Mouse (Mus musculus) lung, embryonic 14.5 days (tissue): ENCODE data around the gene Tnrc6a. TPM values are rescaled to one million over a fixed set of nuclear protein-coding genes. Genes with fewer than 3 reads are reported as not detected.
A peak's percentile ranks its signal among the peaks of the same experiment; 100 is the strongest.
"Not testable (repeated sequence)": the region's sequence is repeated elsewhere in the genome, so short reads cannot be mapped to it uniquely, and the experiment has no call there.

ENCODE experiments used
- ATAC-seq: fragments of 200-750 bp; cut with Nextera tagmentation; 2 replicates; pipeline ENCODE4 v1.8.0; 2017; ENCODE audit warnings: mild to moderate bottlenecking, moderate TSS enrichment, moderate library complexity; ENCODE audit not compliant: insufficient read depth
- DNase-seq: peaks from one replicate; pipeline ENCODE4 v3.0.0-alpha.2; 2015
- H3K27ac ChIP-seq: fragments of 300-500 bp; sonication (generic); 2 replicates; pipeline ENCODE4 v1.5.1; 2014; ENCODE audit warnings: low read depth, mild to moderate bottlenecking, moderate library complexity
- H3K27me3 ChIP-seq: fragments of 300-500 bp; sonication (generic); 2 replicates; pipeline ENCODE4 v1.6.1; 2014; ENCODE audit warnings: low read length, control low read depth; ENCODE audit not compliant: insufficient read depth
- H3K36me3 ChIP-seq: fragments of 300-500 bp; sonication (generic); 2 replicates; pipeline ENCODE4 v1.6.1; 2014; ENCODE audit warnings: control low read depth; ENCODE audit not compliant: insufficient read depth
- H3K4me1 ChIP-seq: fragments of 300-500 bp; sonication (generic); 2 replicates; pipeline ENCODE4 v1.6.1; 2014; ENCODE audit warnings: antibody characterized with exemption, control low read depth; ENCODE audit not compliant: insufficient read depth
- H3K4me2 ChIP-seq: fragments of 300-500 bp; sonication (generic); 2 replicates; pipeline ENCODE4 v1.6.1; 2014; ENCODE audit warnings: mild to moderate bottlenecking
- H3K4me3 ChIP-seq: fragments of 300-500 bp; sonication (generic); 2 replicates; pipeline ENCODE4 v1.5.1; 2014; ENCODE audit warnings: low read depth, low read length
- H3K9ac ChIP-seq: fragments of 300-500 bp; sonication (generic); 2 replicates; pipeline ENCODE4 v1.6.1; 2014
- H3K9me3 ChIP-seq: fragments of 300-500 bp; sonication (generic); 2 replicates; pipeline ENCODE4 v1.6.1; 2016; ENCODE audit warnings: low read depth, low read length, control low read depth
- CTCF ChIP-seq: IDR thresholded peaks from 2 replicates; pipeline ENCODE4 v1.5.1; 2016; ENCODE audit warnings: antibody characterized with exemption, low read depth
- WGBS: fragments of 180-500 bp; shearing (Covaris S2); extraction: QIAGEN DNeasy Blood & Tissue Kit; methylation state at CpG from one replicate; pipeline ENCODE4 v1.1.7; 2014; 5-methylcytosine and 5-hydroxymethylcytosine counted together
- polyA plus RNA-seq: library from polyadenylated mRNA; unstranded; fragments of >200 nt; fragmentation: Nextera tagmentation; extraction: Ambion mirVana; gene quantifications from 2 replicates; pipeline ENCODE4 v1.2.1, GENCODE M21; 2014

Gene Tnrc6a
- polyA plus RNA-seq, 1 experiment from 2014 or later = 47.6 TPM

GRCm38 (mm10) chr7:123096344-123097120 lies 27.2 kb upstream of the Tnrc6a start:
- H3K36me3 ChIP-seq = no peaks in the 10 kb centered on the region
- H3K4me1 ChIP-seq = peaks cover 10% of the 10 kb centered on the region
- H3K4me3 ChIP-seq = no peak overlapping the region
- H3K9ac ChIP-seq = no peak overlapping the region
- no peak for TF ChIP-seq CTCF
- H3K4me2 ChIP-seq = no peak overlapping the region
- no peak for ATAC-seq
- peaks cover 4% of the 10 kb centered on the region; the same call in 1 of the 2 replicates for H3K9me3 ChIP-seq
- no peaks in the 10 kb centered on the region for H3K27me3 ChIP-seq
- 65% methylated on average over 12 of the region's 12 CpGs for WGBS
- H3K27ac ChIP-seq = peak overlapping the region; percentile 99; the same call in 1 of the 2 replicates
- DNase-seq = peak; percentile 50

- no peak overlapping the region for H3K4me3 ChIP-seq
- peak; percentile 95 for ATAC-seq
- 7% methylated on average over 16 of the region's 16 CpGs for WGBS
- no peaks in the 10 kb centered on the region for H3K36me3 ChIP-seq
- TF ChIP-seq CTCF = no peak
- peaks cover 10% of the 10 kb centered on the region for H3K4me1 ChIP-seq
- peak overlapping the region; percentile 99 for H3K27ac ChIP-seq
- H3K4me2 ChIP-seq = peak overlapping the region; percentile 33
- peak overlapping the region; percentile 33; the same call in 1 of the 2 replicates for H3K9ac ChIP-seq
- no peaks in the 10 kb centered on the region for H3K9me3 ChIP-seq
- no peaks in the 10 kb centered on the region for H3K27me3 ChIP-seq
- peak; percentile 97 for DNase-seq
Observed at GRCm38 (mm10) chr7:123097891-123098750, 25.6 kb upstream of the Tnrc6a start.

GRCm38 (mm10) chr7:123101295-123101694 lies 22.4 kb upstream of the Tnrc6a start:
- Histone ChIP-seq H3K9ac (no peak overlapping the region), H3K4me2 (no peak overlapping the region), H3K27me3 (no peaks in the 10 kb centered on the region), H3K4me1 (peaks cover 10% of the 10 kb centered on the region), H3K4me3 (no peak overlapping the region), H3K9me3 (no peaks in the 10 kb centered on the region), H3K27ac (no peak overlapping the region), H3K36me3 (no peaks in the 10 kb centered on the region)
- TF ChIP-seq CTCF = no peak
- ATAC-seq (no peak), DNase-seq (no peak)
- 81% methylated on average over 3 of the region's 3 CpGs for WGBS

GRCm38 (mm10) chr7:123105381-123105780 lies 18.3 kb upstream of the Tnrc6a start:
- DNase-seq, H3K36me3 ChIP-seq, H3K4me3 ChIP-seq, H3K4me2 ChIP-seq, H3K27me3 ChIP-seq, H3K4me1 ChIP-seq, ATAC-seq, H3K9me3 ChIP-seq, H3K9ac ChIP-seq, H3K27ac ChIP-seq: not testable (repeated sequence)
- 33% methylated on average over 1 of the region's 1 CpGs for WGBS

GRCm38 (mm10) chr7:123105906-123106305 lies 17.8 kb upstream of the Tnrc6a start:
- TF ChIP-seq CTCF = no peak
- no peaks in the 10 kb centered on the region for H3K27me3 ChIP-seq

GRCm38 (mm10) chr7:123106326-123106725 lies 17.4 kb upstream of the Tnrc6a start:
- DNase-seq = no peak
- ATAC-seq = no peak
- peaks cover 11% of the 10 kb centered on the region for H3K4me1 ChIP-seq
- no peaks in the 10 kb centered on the region for H3K36me3 ChIP-seq
- no peaks in the 10 kb centered on the region for H3K9me3 ChIP-seq
- WGBS = 74% methylated on average over 2 of the region's 2 CpGs
- H3K27ac ChIP-seq = no peak overlapping the region
- no peak for TF ChIP-seq CTCF
- no peak overlapping the region for H3K9ac ChIP-seq
- H3K4me3 ChIP-seq = no peak overlapping the region
- H3K4me2 ChIP-seq = no peak overlapping the region
- no peaks in the 10 kb centered on the region for H3K27me3 ChIP-seq

More at GRCm38 (mm10) chr7:123105906-123106305, 17.8 kb upstream of the Tnrc6a start:
- H3K9me3 ChIP-seq = no peaks in the 10 kb centered on the region
- no peak overlapping the region for H3K4me2 ChIP-seq
- H3K9ac ChIP-seq = no peak overlapping the region
- no peaks in the 10 kb centered on the region for H3K36me3 ChIP-seq
- ATAC-seq = no peak
- peaks cover 9% of the 10 kb centered on the region for H3K4me1 ChIP-seq
- no peak overlapping the region for H3K4me3 ChIP-seq
- DNase-seq = peak; percentile 31
- no peak overlapping the region for H3K27ac ChIP-seq
- WGBS = 55% methylated on average over 1 of the region's 1 CpGs
